ENCODE assay signal across 14 mouse cellular contexts in the genomic region with DNA sequence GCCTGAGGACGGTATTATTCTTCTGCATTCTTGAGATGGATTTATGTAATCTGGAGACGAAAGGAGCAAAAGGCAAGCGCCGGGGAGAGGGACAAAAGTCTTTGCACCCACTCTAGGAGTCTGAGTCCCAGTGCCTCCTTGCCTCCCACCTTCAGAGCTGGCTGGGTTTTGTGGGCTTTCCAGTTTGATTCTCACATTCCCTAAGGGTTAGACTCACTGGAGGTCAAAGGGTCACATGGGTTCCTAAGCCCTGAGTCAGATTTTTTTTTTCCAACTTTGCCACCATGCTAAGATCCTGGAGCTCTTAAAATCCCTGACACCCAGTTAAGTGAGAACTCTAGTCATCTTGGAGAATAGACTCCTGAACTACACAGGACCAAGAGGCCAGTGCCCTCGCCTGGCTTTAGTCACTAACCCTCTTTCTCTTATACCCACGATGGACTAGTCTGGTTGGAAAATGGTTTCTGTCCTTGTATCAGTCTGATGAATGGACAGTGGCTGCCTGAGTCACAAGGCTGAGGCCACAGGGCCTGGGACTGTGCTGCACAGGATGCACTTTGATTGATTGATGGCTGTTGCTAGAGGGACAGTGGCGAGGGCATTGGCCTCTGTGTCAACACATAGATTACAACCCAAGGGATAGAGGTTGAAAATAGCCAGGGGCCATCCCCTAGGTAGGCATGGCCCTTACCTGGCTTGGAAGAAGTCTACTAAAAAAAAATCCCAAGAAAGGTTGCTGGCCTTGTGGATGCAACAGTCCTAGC.
A peak's percentile ranks its signal among the peaks of the same experiment; 100 is the strongest.
DNase-seq lines count a peak whose midpoint lies in the region; ATAC-seq lines count a peak whose summit lies in the region.
"Had no signal": no experiment of that assay in that cellular context is flagged by ENCODE, and none has a peak within 500 bp of the region (broad histone marks: within the 10 kb centered on the region; RNA-seq: fewer than 3 reads in every experiment).

No protein-coding gene starts in this region.

- no peaks in the 10 kb centered on the region; the same call in 1 of the 2 replicates for H3K27me3 ChIP-seq in lung, embryonic 15.5 days
- H3K27me3 ChIP-seq in liver, embryonic 15.5 days: no peaks in the 10 kb centered on the region

- ATAC-seq in lung, embryonic 15.5 days (ENCODE audit: borderline replicate concordance, extremely low read depth, low FRiP score, low TSS enrichment): no peak
- peak; percentile 69 for ATAC-seq in liver, embryonic 15.5 days (ENCODE audit: insufficient read depth)

- H3K9ac ChIP-seq in lung, embryonic 15.5 days: no peak overlapping the region
- no peak overlapping the region for H3K9ac ChIP-seq in liver, embryonic 15.5 days

- no peaks in the 10 kb centered on the region for H3K36me3 ChIP-seq in lung, embryonic 15.5 days
- no peaks in the 10 kb centered on the region for H3K36me3 ChIP-seq in liver, embryonic 15.5 days (replicated peaks)

- 0 out of 2 replicates have a peak overlapping the region, but pooled peaks have one; percentile 8 for H3K4me2 ChIP-seq in lung, embryonic 15.5 days
- no peak overlapping the region for H3K4me2 ChIP-seq in liver, embryonic 15.5 days

- peak overlapping the region; percentile 29 for H3K27ac ChIP-seq in lung, embryonic 15.5 days
- H3K27ac ChIP-seq in liver, embryonic 15.5 days (replicated peaks): no peak overlapping the region
- H3K27ac ChIP-seq: layer of hippocampus, adult 2 months; macrophage had no signal

- intact Hi-C loops in gastrocnemius, postnatal 36 days (cut with DNase I): no loop called here

- H3K4me1 ChIP-seq in lung, embryonic 15.5 days: peaks cover 33% of the 10 kb centered on the region
- peaks cover 14% of the 10 kb centered on the region for H3K4me1 ChIP-seq in liver, embryonic 15.5 days (replicated peaks)

- H3K4me3 ChIP-seq in lung, embryonic 15.5 days: no peak overlapping the region
- H3K4me3 ChIP-seq in liver, embryonic 15.5 days (replicated peaks): no peak overlapping the region
- H3K4me3 ChIP-seq: layer of hippocampus, adult 2 months had no signal

- WGBS in lung, embryonic 15.5 days: 52% methylated on average over 7 of the region's 7 CpGs
- 53% methylated on average over 7 of the region's 7 CpGs for WGBS in liver, embryonic 15.5 days (ENCODE audit: insufficient replicate concordance)

- no peaks in the 10 kb centered on the region for H3K9me3 ChIP-seq in lung, embryonic 15.5 days
- H3K9me3 ChIP-seq in liver, embryonic 15.5 days (replicated peaks): no peaks in the 10 kb centered on the region

- peak; percentile 88 to 93 for DNase-seq in adrenal gland, adult (ENCODE audit: inconsistent age in 2 of 2, low spot score in 1 of 2)
- DNase-seq in adrenal gland, postnatal 4 days (ENCODE audit: low spot score in 2 of 2): no peak
- no peak for DNase-seq in lung, postnatal 4 days
- peak; percentile 87 for DNase-seq in adrenal gland, adult 8-10 months
- no peak for DNase-seq in thymus, adult 18-20 months
- no peak for DNase-seq in gastrocnemius, postnatal 36 days
- DNase-seq: cerebellum, adult 18-20 months; heart, postnatal 4 days; kidney, adult 11 months; right cerebral cortex, postnatal 4 days had no signal

Comparison
In these comparisons a context has a peak if more than half of its experiments do, and no peak if none do; other contexts are left out.
1. DNase-seq: peak in adrenal gland, adult (2 of 2) and adrenal gland, adult 8-10 months (single experiment); none in adrenal gland, postnatal 4 days (0 of 2), lung, postnatal 4 days (0 of 2), thymus, adult 18-20 months (0 of 2) and gastrocnemius, postnatal 36 days (0 of 2).